Mouse (Mus musculus) MEL (cell line): ENCODE measurements around the gene Mad2l1bp. TPM values are rescaled to one million over a fixed set of nuclear protein-coding genes. Genes with fewer than 3 reads are reported as not detected.
A peak's percentile ranks its signal among the peaks of the same experiment; 100 is the strongest.

Source experiments
- DNase-seq: peaks from one replicate; pipeline ENCODE4 v3.0.0; 2011; ENCODE audit warnings: low read depth, low spot score
- H3K27ac ChIP-seq: 2 replicates; pipeline ENCODE4 v1.5.1; 2012; ENCODE audit warnings: low read depth, mild to moderate bottlenecking, control low read depth, low read length, moderate library complexity; ENCODE audit not compliant: control insufficient read depth
- H3K27me3 ChIP-seq, 2 experiments: fragments of 150-350 bp in 1 of 2; sonication (generic) in 1 of 2; 2 replicates each; pipeline ENCODE4 v1.6.1; 2012; ENCODE audit warnings: low read length in 2 of 2, mild to moderate bottlenecking in 2 of 2, improper control_type of control experiment in 1 of 2, moderate library complexity in 1 of 2; ENCODE audit not compliant: insufficient read depth in 2 of 2, control insufficient read depth in 1 of 2
- H3K36me3 ChIP-seq, 2 experiments: 2 replicates each; pipeline ENCODE4 v1.6.1; 2012 to 2014; ENCODE audit warnings: low read length in 2 of 2, improper control_type of control experiment in 1 of 2, inconsistent platforms in 1 of 2, mild to moderate bottlenecking in 1 of 2; ENCODE audit not compliant: insufficient read depth in 2 of 2, control insufficient read depth in 1 of 2
- H3K4me1 ChIP-seq, 2 experiments: fragments of 150-350 bp in 1 of 2; sonication (generic) in 1 of 2; 2 replicates each; pipeline ENCODE4 v1.6.1; 2012; ENCODE audit warnings: low read length in 2 of 2, improper control_type of control experiment in 1 of 2, mild to moderate bottlenecking in 1 of 2; ENCODE audit not compliant: insufficient read depth in 2 of 2, control insufficient read depth in 1 of 2
- H3K4me3 ChIP-seq, 2 experiments: fragments of 150-350 bp in 1 of 2; sonication (generic) in 1 of 2; 2 replicates each; pipeline ENCODE4 v1.5.1; 2012; ENCODE audit warnings: low read depth in 2 of 2, low read length in 2 of 2, mild to moderate bottlenecking in 2 of 2, moderate library complexity in 2 of 2, control low read depth in 1 of 2, improper control_type of control experiment in 1 of 2; ENCODE audit not compliant: control insufficient read depth in 1 of 2, insufficient read depth in 1 of 2
- H3K79me2 ChIP-seq: 2 replicates; pipeline ENCODE4 v1.6.1; 2012; ENCODE audit warnings: mild to moderate bottlenecking, low read length, moderate library complexity; ENCODE audit not compliant: control insufficient read depth, poor library complexity, insufficient read depth
- H3K9ac ChIP-seq: 2 replicates; pipeline ENCODE4 v1.6.1; 2012; ENCODE audit warnings: low read depth, mild to moderate bottlenecking, control low read depth, low read length, moderate library complexity; ENCODE audit not compliant: control insufficient read depth, poor library complexity, severe bottlenecking
- H3K9me3 ChIP-seq: fragments of 150-350 bp; sonication (generic); replicated peaks from 2 replicates; pipeline ENCODE4 v1.6.1; 2012; ENCODE audit warnings: mild to moderate bottlenecking, low read length, improper control_type of control experiment, moderate library complexity; ENCODE audit not compliant: insufficient read depth
- CHD2 ChIP-seq: IDR thresholded peaks from 2 replicates; pipeline ENCODE4 v1.6.1; 2011; ENCODE audit warnings: low read length, improper control_type of control experiment
- CTCF ChIP-seq, 3 experiments: IDR thresholded peaks in 2 of 3; conservative IDR thresholded peaks in 1 of 3; 2 replicates each; pipeline ENCODE4 v1.5.1; 2011 to 2012; ENCODE audit warnings: low read length in 3 of 3, low read depth in 2 of 3, mild to moderate bottlenecking in 2 of 3, improper control_type of control experiment in 1 of 3, inconsistent platforms in 1 of 3, mixed read lengths in 1 of 3, moderate library complexity in 1 of 3; ENCODE audit not compliant: control insufficient read depth in 1 of 3, insufficient read depth in 1 of 3, poor library complexity in 1 of 3, severe bottlenecking in 1 of 3
- ELF1 ChIP-seq: IDR thresholded peaks from 2 replicates; pipeline ENCODE4 v1.6.1; 2014; ENCODE audit warnings: low read depth, mild to moderate bottlenecking, inconsistent platforms, low read length, improper control_type of control experiment, moderate library complexity
- EP300 ChIP-seq, 2 experiments: IDR thresholded peaks; 2 replicates each; pipeline ENCODE4 v1.6.1; 2011; ENCODE audit warnings: improper control_type of control experiment in 2 of 2, low read length in 2 of 2, low read depth in 1 of 2, mild to moderate bottlenecking in 1 of 2
- ETS1 ChIP-seq: IDR thresholded peaks from 2 replicates; pipeline ENCODE4 v1.6.1; 2012; ENCODE audit warnings: low read depth, mild to moderate bottlenecking, inconsistent platforms, low read length, improper control_type of control experiment, moderate library complexity
- GABPA ChIP-seq: IDR thresholded peaks from 2 replicates; pipeline ENCODE4 v1.6.1; 2012; ENCODE audit warnings: low read depth, mild to moderate bottlenecking, inconsistent platforms, low read length, improper control_type of control experiment, moderate library complexity
- GATA1 ChIP-seq: IDR thresholded peaks from 2 replicates; pipeline ENCODE4 v1.6.1; 2011; ENCODE audit warnings: low read depth, low read length, improper control_type of control experiment
- HCFC1 ChIP-seq: IDR thresholded peaks from 2 replicates; pipeline ENCODE4 v1.6.1; 2012; ENCODE audit warnings: low read depth, mild to moderate bottlenecking, inconsistent platforms, low read length, improper control_type of control experiment, moderate library complexity
- JUND ChIP-seq: IDR thresholded peaks from 2 replicates; pipeline ENCODE4 v1.6.1; 2011; ENCODE audit warnings: low read depth, mild to moderate bottlenecking, improper control_type of control experiment, low read length
- KAT2A ChIP-seq: conservative IDR thresholded peaks from 2 replicates; pipeline ENCODE4 v1.6.1; 2012; ENCODE audit warnings: low read depth, low read length, improper control_type of control experiment, inconsistent platforms
- MAX ChIP-seq: IDR thresholded peaks from 2 replicates; pipeline ENCODE4 v1.6.1; 2011; ENCODE audit warnings: low read length, improper control_type of control experiment
- MAZ ChIP-seq: IDR thresholded peaks from 2 replicates; pipeline ENCODE4 v1.6.1; 2012; ENCODE audit warnings: low read depth, mild to moderate bottlenecking, inconsistent platforms, low read length, improper control_type of control experiment
- MEF2A ChIP-seq: IDR thresholded peaks from 2 replicates; pipeline ENCODE4 v1.6.1; 2014; ENCODE audit warnings: low read depth, mild to moderate bottlenecking, inconsistent platforms, low read length, improper control_type of control experiment; ENCODE audit not compliant: poor library complexity, insufficient replicate concordance, severe bottlenecking; ENCODE audit errors: extremely low read depth
- MXI1 ChIP-seq: IDR thresholded peaks from 2 replicates; pipeline ENCODE4 v1.6.1; 2011; ENCODE audit warnings: mild to moderate bottlenecking, low read depth, low read length, improper control_type of control experiment
- MYB ChIP-seq: IDR thresholded peaks from 2 replicates; pipeline ENCODE4 v1.6.1; 2011; ENCODE audit warnings: mild to moderate bottlenecking, low read depth, low read length, improper control_type of control experiment
- MYC ChIP-seq: IDR thresholded peaks from 2 replicates; pipeline ENCODE4 v1.6.1; 2011; ENCODE audit warnings: low read depth, mild to moderate bottlenecking, low read length, improper control_type of control experiment, moderate library complexity
- NELFE ChIP-seq: IDR thresholded peaks from 2 replicates; pipeline ENCODE4 v1.6.1; 2011; ENCODE audit warnings: low read depth, low read length, improper control_type of control experiment
- NRF1 ChIP-seq: IDR thresholded peaks from 2 replicates; pipeline ENCODE4 v1.6.1; 2014; ENCODE audit warnings: low read depth, mild to moderate bottlenecking, inconsistent platforms, low read length, improper control_type of control experiment, moderate library complexity; ENCODE audit not compliant: poor library complexity, insufficient read depth, severe bottlenecking
- POLR2A ChIP-seq, 2 experiments: IDR thresholded peaks; 2 replicates each; pipeline ENCODE4 v1.6.1; 2011 to 2012; ENCODE audit warnings: low read length in 2 of 2, mild to moderate bottlenecking in 2 of 2, control low read depth in 1 of 2, improper control_type of control experiment in 1 of 2, low read depth in 1 of 2, moderate library complexity in 1 of 2; ENCODE audit not compliant: control insufficient read depth in 1 of 2, insufficient read depth in 1 of 2, poor library complexity in 1 of 2
- POLR2AphosphoS2 ChIP-seq: IDR thresholded peaks from 2 replicates; pipeline ENCODE4 v1.6.1; 2011; ENCODE audit warnings: low read length, improper control_type of control experiment
- RCOR1 ChIP-seq: IDR thresholded peaks from 2 replicates; pipeline ENCODE4 v1.6.1; 2012; ENCODE audit warnings: low read depth, mild to moderate bottlenecking, inconsistent platforms, low read length, improper control_type of control experiment
- SIN3A ChIP-seq: IDR thresholded peaks from 2 replicates; pipeline ENCODE4 v1.6.1; 2012; ENCODE audit warnings: low read length, improper control_type of control experiment, inconsistent platforms
- SMC3 ChIP-seq: IDR thresholded peaks from 2 replicates; pipeline ENCODE4 v1.6.1; 2011; ENCODE audit warnings: low read depth, low read length, improper control_type of control experiment
- TAL1 ChIP-seq: IDR thresholded peaks from 2 replicates; pipeline ENCODE4 v1.6.1; 2012; ENCODE audit warnings: mild to moderate bottlenecking, inconsistent platforms, low read length, moderate library complexity, mixed read lengths
- TBP ChIP-seq: IDR thresholded peaks from 2 replicates; pipeline ENCODE4 v1.8.0; 2011; ENCODE audit warnings: low read depth, low read length, improper control_type of control experiment
- TCF12 ChIP-seq: IDR thresholded peaks from 2 replicates; pipeline ENCODE4 v1.6.1; 2014; ENCODE audit warnings: low read depth, mild to moderate bottlenecking, inconsistent platforms, low read length, improper control_type of control experiment, moderate library complexity
- USF1 ChIP-seq: IDR thresholded peaks from 2 replicates; pipeline ENCODE4 v1.6.1; 2014; ENCODE audit warnings: low read depth, mild to moderate bottlenecking, inconsistent platforms, low read length, improper control_type of control experiment, moderate library complexity
- USF2 ChIP-seq, 2 experiments: IDR thresholded peaks; 2 replicates each; pipeline ENCODE4 v1.6.1; 2011 to 2012; ENCODE audit warnings: improper control_type of control experiment in 2 of 2, low read length in 2 of 2, borderline replicate concordance in 1 of 2, inconsistent platforms in 1 of 2, low read depth in 1 of 2, mild to moderate bottlenecking in 1 of 2; ENCODE audit not compliant: insufficient read depth in 1 of 2
- ZMIZ1 ChIP-seq: IDR thresholded peaks from 2 replicates; pipeline ENCODE4 v1.6.1; 2012; ENCODE audit warnings: low read depth, mild to moderate bottlenecking, inconsistent platforms, low read length, improper control_type of control experiment, moderate library complexity
- ZNF384 ChIP-seq: IDR thresholded peaks from 2 replicates; pipeline ENCODE4 v1.6.1; 2012; ENCODE audit warnings: low read depth, mild to moderate bottlenecking, inconsistent platforms, low read length, improper control_type of control experiment
- polyA plus RNA-seq, 2 experiments: library from polyadenylated mRNA; stranded (reverse) in 1 of 2; unstranded in 1 of 2; fragments of >175 nt in 1 of 2; fragments of >200 nt in 1 of 2; gene quantifications; 2 replicates each; pipeline versions ENCODE4 v1.2.1 to v1.2.4; 2012; ENCODE audit warnings: low replicate concordance in 2 of 2, low read depth in 1 of 2; ENCODE audit not compliant: insufficient read length in 2 of 2, insufficient read depth in 1 of 2, missing spikeins in 1 of 2
- total RNA-seq: library from RNA; depleted of rRNA; stranded (reverse); fragments of 300-350 nt; gene quantifications from 2 replicates; pipeline ENCODE4 v1.2.3, GENCODE M21; 2012

Gene Mad2l1bp
- total and polyA plus RNA-seq, 3 experiments: 14.1 to 23.1 TPM; not detected in 1

DNA sequence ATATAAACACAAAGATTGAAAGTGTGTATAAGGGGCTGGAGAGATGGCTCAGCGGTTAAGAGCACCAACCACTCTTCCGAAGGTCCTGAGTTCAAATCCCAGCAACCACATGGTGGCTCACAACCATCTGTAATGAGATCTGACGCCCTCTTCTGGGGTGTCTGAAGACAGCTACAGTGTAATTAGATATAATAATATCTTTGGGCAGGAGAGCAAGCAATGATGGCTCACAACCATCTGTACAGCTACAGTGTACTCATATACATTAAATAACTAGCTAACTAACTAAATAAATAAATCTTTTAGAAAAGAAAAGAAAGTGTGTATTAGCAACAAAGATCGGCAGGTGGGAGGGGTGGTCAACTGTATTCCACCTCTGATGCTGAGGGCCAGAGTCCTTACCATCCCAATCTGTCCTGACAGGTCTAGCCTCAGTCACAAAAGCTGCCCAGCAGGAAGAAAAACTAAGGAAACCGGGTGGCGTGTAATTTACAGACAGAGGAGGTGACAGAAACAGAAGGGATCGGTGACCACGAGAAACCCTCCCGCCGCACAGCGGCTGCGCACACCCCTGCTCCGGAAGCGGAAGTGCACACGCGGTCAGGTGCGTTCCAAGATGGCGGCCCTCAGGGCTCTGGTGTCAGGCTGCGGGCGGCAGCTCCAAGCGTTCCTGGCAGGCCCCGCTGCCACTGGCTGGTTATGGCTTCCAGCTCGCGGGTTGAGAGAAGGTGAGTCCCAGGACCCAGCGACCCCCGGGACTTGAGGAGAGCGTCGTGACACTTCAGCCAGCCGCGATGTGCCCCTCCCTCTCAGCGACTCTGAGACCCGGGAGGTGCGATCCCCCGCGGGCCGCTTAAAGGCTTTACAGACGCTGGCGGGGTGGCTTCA, 42.7 kb downstream of the Mad2l1bp start, which contains the start of gene Mrps18a:
TSS of gene Mrps18a (plus strand) at position 585 of the 888 bp plus-strand sequence.
- Histone ChIP-seq H3K27ac (peak within 1 kb of the TSS; percentile 87), H3K79me2 (peaks cover 29% of the 10 kb centered on the region), H3K4me3 (peak within 1 kb of the TSS; percentile 63 to 90), H3K4me1 (peaks cover 4 to 12% of the 10 kb centered on the region in 2 experiments; a peak in 2 of 4 replicates)
- peak; percentile 92 for DNase-seq
- peak; percentile 95 for TF ChIP-seq HCFC1
- peak; percentile 97 for TF ChIP-seq SIN3A
- TF ChIP-seq TBP: peak; percentile 85
- peak; percentile 97 for TF ChIP-seq NELFE
- TF ChIP-seq CTCF (IDR thresholded peaks at IDR 0.05 in 2 of 3, conservative IDR thresholded peaks at IDR 0.05 in 1 of 3; ENCODE audit: control insufficient read depth in 1 of 3, insufficient read depth in 1 of 3, low read depth in 2 of 3, low read length in 3 of 3, poor library complexity in 1 of 3, severe bottlenecking in 1 of 3): peak in 1 of 3 experiments; percentile 37; a peak in 3 of 6 replicates
- TF ChIP-seq USF2 (IDR thresholded peaks at IDR 0.05; ENCODE audit: borderline replicate concordance in 1 of 2, insufficient read depth in 1 of 2, low read depth in 1 of 2, low read length in 2 of 2): 0 out of 4 replicates have a peak, but pooled peaks of 1 of the 2 experiments have one; percentile 40
- TF ChIP-seq POLR2AphosphoS2: peak; percentile 86
- TF ChIP-seq POLR2A (IDR thresholded peaks at IDR 0.05; ENCODE audit: control insufficient read depth in 1 of 2, insufficient read depth in 1 of 2, low read depth in 1 of 2, low read length in 2 of 2, poor library complexity in 1 of 2): peak; percentile 90 to 98
- peak; percentile 93 for TF ChIP-seq MYC
- TF ChIP-seq RCOR1: no peak; the same call in 1 of the 2 replicates
- 0 out of 2 replicates have a peak, but pooled peaks have one; percentile 19 for TF ChIP-seq ETS1
- peak; percentile 58; the same call in 1 of the 2 replicates for TF ChIP-seq ZMIZ1
- no peak for TF ChIP-seq ZNF384
- peak; percentile 90 for TF ChIP-seq MAX
- TF ChIP-seq USF1: peak; percentile 93
- peak; percentile 20; the same call in 1 of the 2 replicates for TF ChIP-seq CHD2
- TF ChIP-seq SMC3: peak; percentile 29
- peak; percentile 79; the same call in 1 of the 2 replicates for TF ChIP-seq MAZ
- TF ChIP-seq GABPA: no peak
- TF ChIP-seq EP300 (IDR thresholded peaks at IDR 0.05; ENCODE audit: low read depth in 1 of 2, low read length in 2 of 2): peak in 1 of 2 experiments; percentile 19; a peak in 1 of 4 replicates
- peak; percentile 81; the same call in 1 of the 2 replicates for TF ChIP-seq KAT2A
- peak; percentile 78 for TF ChIP-seq TCF12
- no peak for TF ChIP-seq GATA1
- no peak for TF ChIP-seq JUND
- no peak for TF ChIP-seq TAL1
- no peak for TF ChIP-seq MEF2A
- no peak for TF ChIP-seq MYB
- peak; percentile 85 for TF ChIP-seq ELF1
- TF ChIP-seq NRF1: peak; percentile 81
- peak; percentile 97 for TF ChIP-seq MXI1
- TF ChIP-seq, all 39 proteins: peak for 22
- Histone ChIP-seq H3K36me3 (peaks cover 0 to 8% of the 10 kb centered on the region in 2 experiments; a peak in 2 of 4 replicates), H3K27me3 (no peaks in the 10 kb centered on the region; a peak in 1 of 4 replicates), H3K9ac (peak within 1 kb of the TSS; percentile 96), H3K9me3 (no peaks in the 10 kb centered on the region)
